Mouse (Mus musculus) liver, embryonic 16.5 days (tissue): ENCODE results near the gene Cldn34c2. TPM values are rescaled to one million over a fixed set of nuclear protein-coding genes. Genes with fewer than 3 reads are reported as not detected.
"Not testable (repeated sequence)": the region's sequence is repeated elsewhere in the genome, so short reads cannot be mapped to it uniquely, and the experiment has no call there.

ENCODE experiments used
- ATAC-seq: fragments of 200-750 bp; cut with Nextera tagmentation; 2 replicates; pipeline ENCODE4 v1.8.0; 2017; ENCODE audit warnings: low read depth, mild to moderate bottlenecking, moderate number of reproducible peaks, moderate library complexity
- H3K27ac ChIP-seq: fragments of 300-500 bp; sonication (generic); 2 replicates; pipeline ENCODE4 v1.5.1; 2014; ENCODE audit warnings: mild to moderate bottlenecking, low read length
- H3K27me3 ChIP-seq: fragments of 300-500 bp; sonication (generic); 2 replicates; pipeline ENCODE4 v1.6.1; 2014; ENCODE audit warnings: low read depth, low read length, mixed read lengths; ENCODE audit not compliant: control insufficient read depth, insufficient read depth
- H3K36me3 ChIP-seq: fragments of 300-500 bp; sonication (generic); 2 replicates; pipeline ENCODE4 v1.6.1; 2014; ENCODE audit warnings: mild to moderate bottlenecking; ENCODE audit not compliant: control insufficient read depth, insufficient read depth
- H3K4me1 ChIP-seq: fragments of 300-500 bp; sonication (generic); 2 replicates; pipeline ENCODE4 v1.6.1; 2014; ENCODE audit warnings: low read depth, low read length, mixed read lengths; ENCODE audit not compliant: control insufficient read depth
- H3K4me2 ChIP-seq: fragments of 300-500 bp; sonication (generic); 2 replicates; pipeline ENCODE4 v1.6.1; 2014; ENCODE audit warnings: low read depth, low read length, mixed read lengths
- H3K4me3 ChIP-seq: fragments of 300-500 bp; sonication (generic); 2 replicates; pipeline ENCODE4 v1.5.1; 2014; ENCODE audit warnings: low read depth, mild to moderate bottlenecking, low read length
- H3K9ac ChIP-seq: fragments of 300-500 bp; sonication (generic); 2 replicates; pipeline ENCODE4 v1.6.1; 2014; ENCODE audit warnings: low read depth, low read length
- H3K9me3 ChIP-seq: fragments of 300-500 bp; sonication (generic); replicated peaks from 2 replicates; pipeline ENCODE4 v1.6.1; 2016; ENCODE audit warnings: low read length; ENCODE audit not compliant: control insufficient read depth
- WGBS: fragments of 180-500 bp; shearing (Covaris S2); extraction: QIAGEN DNeasy Blood & Tissue Kit; methylation state at CpG from one replicate; pipeline ENCODE4 v1.1.7; 2014; ENCODE audit not compliant: insufficient replicate concordance; 5-methylcytosine and 5-hydroxymethylcytosine counted together
- polyA plus RNA-seq: library from polyadenylated mRNA; unstranded; fragments of >200 nt; fragmentation: Nextera tagmentation; extraction: Ambion mirVana; gene quantifications from 2 replicates; pipeline ENCODE4 v1.2.1, GENCODE M21; 2015

Gene Cldn34c2
- not detected in 2 replicates for polyA plus RNA-seq

- H3K4me1 ChIP-seq, H3K4me3 ChIP-seq, H3K27ac ChIP-seq, H3K36me3 ChIP-seq, H3K4me2 ChIP-seq, ATAC-seq, H3K9me3 ChIP-seq, H3K9ac ChIP-seq, H3K27me3 ChIP-seq: not testable (repeated sequence)
Observed at GRCm38 (mm10) chrX:123581400-123581799, at the start of gene Cldn34c2. Gene Cldn34c2 (plus strand): TSS chrX:123581700.

DNA sequence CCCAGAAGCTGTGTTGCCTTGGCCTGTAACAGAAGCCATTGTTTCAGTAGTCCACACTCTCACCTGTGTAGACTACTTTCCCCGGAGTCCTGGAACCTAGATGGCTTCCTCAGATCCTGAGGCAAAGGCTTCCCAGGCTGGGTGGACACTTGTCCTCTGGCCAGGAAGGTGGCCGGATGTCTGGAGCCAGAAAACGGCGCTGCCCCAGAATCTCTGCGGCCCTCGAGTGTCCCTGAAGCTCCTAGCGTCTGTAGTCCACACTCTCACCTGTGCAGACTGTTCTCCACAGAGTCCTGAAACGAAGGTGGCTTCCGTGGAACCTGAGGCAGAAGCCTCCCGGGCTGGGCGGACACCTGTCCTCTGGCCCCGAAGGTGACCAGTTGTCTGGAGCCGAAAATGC lies 30.1 kb upstream of the Cldn34c2 start:
- not testable (repeated sequence) for H3K36me3 ChIP-seq, ATAC-seq, H3K4me3 ChIP-seq, H3K27me3 ChIP-seq, H3K9ac ChIP-seq, H3K27ac ChIP-seq, H3K9me3 ChIP-seq, H3K4me1 ChIP-seq, H3K4me2 ChIP-seq
- 64% methylated on average over 13 of the region's 13 CpGs for WGBS

DNA sequence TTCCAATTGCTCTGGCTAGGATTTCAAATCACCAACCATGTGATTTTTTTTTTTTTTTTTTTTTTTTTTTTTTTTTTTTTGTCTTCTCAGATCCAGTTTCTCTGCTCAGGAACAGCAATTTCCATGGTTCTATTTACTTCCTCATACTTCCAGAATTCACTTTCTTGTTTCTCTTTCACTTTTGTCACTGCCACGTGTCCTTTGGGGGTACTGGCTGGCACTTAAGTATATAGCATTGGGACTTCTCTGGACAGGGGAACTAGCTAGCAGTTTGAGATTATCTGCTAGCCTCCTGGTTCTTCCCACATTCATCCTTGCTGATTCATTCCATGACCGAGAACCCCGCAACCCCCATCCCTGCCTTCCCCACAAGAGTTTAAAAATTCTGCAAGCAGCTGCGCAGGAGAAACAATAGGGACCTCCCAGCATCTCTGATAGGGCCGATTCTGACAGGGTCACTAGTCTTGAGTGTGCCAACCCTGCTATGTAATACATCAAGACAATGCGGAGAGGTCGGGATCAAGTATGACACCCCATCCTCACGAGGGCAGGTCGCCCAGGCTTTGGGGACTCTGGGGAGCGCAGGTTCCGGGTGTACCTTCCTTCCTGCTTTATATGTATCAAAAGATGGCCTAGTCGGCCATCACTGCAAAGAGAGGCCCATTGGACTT lies 30.8 kb downstream of the Cldn34c2 start:
- not testable (repeated sequence) for H3K4me2 ChIP-seq, H3K4me3 ChIP-seq, H3K9ac ChIP-seq, H3K27me3 ChIP-seq, H3K9me3 ChIP-seq, H3K4me1 ChIP-seq, H3K27ac ChIP-seq, H3K36me3 ChIP-seq
- peak; percentile 30; the same call in 1 of the 2 replicates for ATAC-seq
- 70% methylated on average over 8 of the region's 12 CpGs for whole genome bisulfite sequencing

Other genes with a start within 250 kb of the Cldn34c2 start
- gene Gm17467, start 123.1 kb downstream of the Cldn34c2 start, polyA plus RNA-seq: not detected in 2 replicates
- not detected in 2 replicates for gene Cldn34c3, start 212.0 kb downstream of the Cldn34c2 start, polyA plus RNA-seq